Mouse (Mus musculus) limb, embryonic 11.5 days (tissue): ENCODE measurements around the gene Pik3r3. TPM values are rescaled to one million over a fixed set of nuclear protein-coding genes. Genes with fewer than 3 reads are reported as not detected.
A peak's percentile ranks its signal among the peaks of the same experiment; 100 is the strongest.

Experiments used
- ATAC-seq: fragments of 200-750 bp; cut with Nextera tagmentation; 2 replicates; pipeline ENCODE4 v1.8.0; 2017; ENCODE audit warnings: low read depth; ENCODE audit not compliant: insufficient number of reproducible peaks, low FRiP score, low TSS enrichment
- DNase-seq: peaks from one replicate; pipeline ENCODE4 v3.0.0-alpha.2; 2015; ENCODE audit warnings: low spot score
- H3K27ac ChIP-seq: fragments of 300-500 bp; sonication (generic); replicated peaks from 2 replicates; pipeline ENCODE4 v1.5.1; 2014; ENCODE audit warnings: low read depth, mild to moderate bottlenecking, low read length
- H3K27me3 ChIP-seq: fragments of 300-500 bp; sonication (generic); 2 replicates; pipeline ENCODE4 v1.6.1; 2014; ENCODE audit warnings: mild to moderate bottlenecking, low read length, mixed read lengths; ENCODE audit not compliant: control insufficient read depth, insufficient read depth
- H3K36me3 ChIP-seq: fragments of 300-500 bp; sonication (generic); 2 replicates; pipeline ENCODE4 v1.6.1; 2014; ENCODE audit warnings: mild to moderate bottlenecking, low read length, moderate library complexity, mixed read lengths; ENCODE audit not compliant: control insufficient read depth, insufficient read depth
- H3K4me1 ChIP-seq: fragments of 300-500 bp; sonication (generic); 2 replicates; pipeline ENCODE4 v1.6.1; 2014; ENCODE audit warnings: low read length, mixed read lengths; ENCODE audit not compliant: control insufficient read depth, insufficient read depth
- H3K4me2 ChIP-seq: fragments of 300-500 bp; sonication (generic); 2 replicates; pipeline ENCODE4 v1.6.1; 2014; ENCODE audit warnings: low read depth, mild to moderate bottlenecking, moderate library complexity; ENCODE audit not compliant: severe bottlenecking
- H3K4me3 ChIP-seq: fragments of 300-500 bp; sonication (generic); 2 replicates; pipeline ENCODE4 v1.5.1; 2014; ENCODE audit warnings: low read depth, low read length
- H3K9ac ChIP-seq: fragments of 300-500 bp; sonication (generic); 2 replicates; pipeline ENCODE4 v1.6.1; 2014; ENCODE audit warnings: mild to moderate bottlenecking, low read length
- H3K9me3 ChIP-seq: fragments of 300-500 bp; sonication (generic); 2 replicates; pipeline ENCODE4 v1.6.1; 2016; ENCODE audit warnings: low read length; ENCODE audit not compliant: control insufficient read depth
- WGBS: fragments of 180-500 bp; shearing (Covaris S2); extraction: QIAGEN DNeasy Blood & Tissue Kit; methylation state at CpG from one replicate; pipeline ENCODE4 v1.1.7; 2014; 5-methylcytosine and 5-hydroxymethylcytosine counted together
- polyA plus RNA-seq: library from polyadenylated mRNA; unstranded; fragments of >200 nt; fragmentation: Nextera tagmentation; extraction: Ambion mirVana; gene quantifications from 2 replicates; pipeline ENCODE4 v1.2.1, GENCODE M21; 2014

The Pik3r3 gene
- polyA plus RNA-seq, 1 experiment from 2014 or later, result 46.2 TPM

DNA sequence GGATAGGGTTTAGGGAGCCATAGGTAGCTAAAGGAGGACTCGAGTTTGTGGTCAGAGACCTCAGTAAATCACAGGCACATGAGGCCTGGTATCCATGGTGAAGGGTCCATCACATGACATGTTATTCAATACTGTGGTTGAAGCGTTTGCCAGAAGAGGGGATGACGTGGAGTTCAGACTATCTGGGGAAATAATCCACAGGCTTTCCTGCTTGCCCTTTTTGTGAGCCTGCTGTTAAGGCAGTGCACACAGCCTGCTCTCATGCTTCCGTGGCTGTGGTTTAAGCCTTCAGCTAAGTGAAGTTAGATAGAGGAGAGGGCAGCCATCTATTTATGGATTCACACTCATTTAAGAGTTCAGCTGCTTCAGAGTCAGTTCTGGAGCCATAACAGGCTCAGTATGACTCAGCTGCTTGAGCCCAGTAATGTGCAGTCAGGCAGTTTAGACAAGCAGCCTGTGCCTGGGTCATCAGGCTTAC is 79.5 kb downstream of the Pik3r3 start:
- Histone ChIP-seq H3K4me1 (no peaks in the 10 kb centered on the region), H3K9me3 (no peaks in the 10 kb centered on the region), H3K36me3 (peaks cover 2% of the 10 kb centered on the region; the same call in 1 of the 2 replicates), H3K4me3 (no peak overlapping the region), H3K27me3 (no peaks in the 10 kb centered on the region), H3K4me2 (no peak overlapping the region), H3K27ac (no peak overlapping the region), H3K9ac (no peak overlapping the region)
- no peak for DNase-seq
- ATAC-seq, result no peak
- WGBS, result 71% methylated on average over 4 of the region's 4 CpGs

DNA sequence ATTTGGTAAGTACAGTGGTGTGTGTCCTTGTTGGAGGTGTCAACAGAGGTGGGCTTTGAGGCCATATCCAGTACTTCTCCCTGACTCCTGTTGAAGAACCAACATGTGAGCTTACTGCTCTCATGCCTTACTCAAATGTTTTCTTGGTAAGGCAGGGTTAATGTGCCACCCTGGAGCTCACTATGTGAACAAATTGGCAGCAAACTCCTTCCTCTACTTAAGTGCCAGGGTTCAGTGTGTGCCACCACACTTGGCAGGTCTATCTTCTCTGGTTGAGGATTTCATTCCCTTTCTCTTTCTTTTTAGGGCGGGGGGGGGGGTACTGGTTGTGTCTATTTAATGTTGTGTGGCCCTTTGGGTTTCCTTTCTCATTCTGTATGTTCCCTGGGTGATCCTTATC is 83.1 kb downstream of the Pik3r3 start:
- ATAC-seq (no peak), DNase-seq (no peak)
- Histone ChIP-seq H3K27ac (no peak overlapping the region), H3K9ac (no peak overlapping the region), H3K4me3 (no peak overlapping the region), H3K4me2 (no peak overlapping the region), H3K4me1 (no peaks in the 10 kb centered on the region), H3K9me3 (no peaks in the 10 kb centered on the region), H3K36me3 (peaks cover 12% of the 10 kb centered on the region), H3K27me3 (no peaks in the 10 kb centered on the region)
- WGBS, result 17% methylated on average over 1 of the region's 1 CpGs

DNA sequence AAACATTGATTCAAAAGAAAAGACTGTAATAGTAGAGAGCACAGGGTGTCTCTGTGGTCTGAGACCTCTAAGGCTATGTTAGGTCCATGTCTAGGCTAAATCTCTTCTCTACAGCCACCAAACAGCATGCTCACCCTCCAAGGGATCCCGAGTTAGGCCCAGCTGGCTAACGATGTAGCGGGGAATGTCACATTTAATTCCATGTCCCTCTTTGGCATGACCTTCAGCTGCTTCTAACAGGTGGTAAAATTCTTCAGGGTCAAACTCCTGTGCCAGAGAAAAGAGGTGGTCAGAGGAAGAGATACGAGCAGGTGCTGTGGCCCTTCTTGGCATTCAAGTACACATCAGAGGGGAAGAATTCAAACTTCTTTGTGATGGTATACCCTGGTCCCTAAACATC is 96.2 kb downstream of the Pik3r3 start:
- no peak overlapping the region for H3K27ac ChIP-seq
- no peaks in the 10 kb centered on the region for H3K9me3 ChIP-seq
- 95% methylated on average over 4 of the region's 4 CpGs for WGBS
- DNase-seq (no peak), ATAC-seq (no peak)
- no peaks in the 10 kb centered on the region for H3K27me3 ChIP-seq
- peaks cover 6% of the 10 kb centered on the region for H3K36me3 ChIP-seq
- H3K4me3 ChIP-seq, result no peak overlapping the region
- H3K9ac ChIP-seq, result no peak overlapping the region
- H3K4me1 ChIP-seq, result no peaks in the 10 kb centered on the region
- no peak overlapping the region for H3K4me2 ChIP-seq

DNA sequence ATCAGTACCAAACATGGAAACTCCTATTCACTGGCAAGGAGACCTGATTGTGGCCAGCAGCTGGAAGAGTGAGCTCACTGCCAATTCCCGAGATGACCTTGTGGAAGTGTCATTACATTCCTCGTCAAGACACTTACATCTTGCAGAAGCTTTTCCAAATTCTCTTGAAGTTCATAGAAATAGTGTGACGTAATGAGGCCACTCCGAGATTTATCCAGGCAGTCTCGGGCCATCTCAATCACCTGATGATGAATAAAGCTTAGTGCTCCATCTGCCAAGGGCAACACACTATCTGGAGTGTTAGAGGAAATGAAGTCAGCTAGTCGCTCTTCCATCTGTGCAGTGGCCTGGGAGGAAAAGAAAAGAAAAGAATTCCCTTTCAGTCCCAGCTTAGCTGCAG is 100.7 kb downstream of the Pik3r3 start:
- H3K27ac ChIP-seq, result no peak overlapping the region
- ATAC-seq, result no peak
- peaks cover 6% of the 10 kb centered on the region for H3K36me3 ChIP-seq
- H3K9ac ChIP-seq, result no peak overlapping the region
- no peak for DNase-seq
- H3K4me3 ChIP-seq, result no peak overlapping the region
- no peaks in the 10 kb centered on the region for H3K4me1 ChIP-seq
- no peaks in the 10 kb centered on the region for H3K27me3 ChIP-seq
- 92% methylated on average over 6 of the region's 6 CpGs for WGBS
- H3K9me3 ChIP-seq, result no peaks in the 10 kb centered on the region
- no peak overlapping the region for H3K4me2 ChIP-seq

DNA sequence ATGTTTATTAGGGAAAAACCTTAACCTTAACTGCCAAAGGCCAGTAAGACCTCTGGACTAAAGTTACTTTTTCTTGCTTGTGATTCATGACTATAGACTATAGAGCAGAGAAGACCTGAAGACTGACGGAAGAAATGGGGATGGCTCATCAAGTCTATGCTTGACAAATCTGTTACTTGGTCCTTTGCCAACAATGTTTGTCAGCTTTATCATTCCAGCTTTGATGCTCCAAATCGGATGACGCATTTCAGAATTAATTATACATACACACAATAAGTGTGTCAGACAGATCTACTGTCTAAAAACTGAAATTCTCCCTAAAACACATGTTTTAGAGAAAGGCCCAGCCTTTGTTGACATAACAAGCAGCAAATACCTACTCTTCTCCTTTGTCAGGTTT is 107.8 kb downstream of the Pik3r3 start:
- H3K4me2 ChIP-seq, result no peak overlapping the region
- H3K27ac ChIP-seq, result no peak overlapping the region
- no peaks in the 10 kb centered on the region for H3K27me3 ChIP-seq
- H3K36me3 ChIP-seq, result peaks cover 2% of the 10 kb centered on the region; the same call in 1 of the 2 replicates
- H3K9me3 ChIP-seq, result no peaks in the 10 kb centered on the region
- H3K9ac ChIP-seq, result no peak overlapping the region
- H3K4me1 ChIP-seq, result no peaks in the 10 kb centered on the region
- DNase-seq (no peak), ATAC-seq (no peak)
- no peak overlapping the region for H3K4me3 ChIP-seq
- 96% methylated on average over 3 of the region's 3 CpGs for WGBS

DNA sequence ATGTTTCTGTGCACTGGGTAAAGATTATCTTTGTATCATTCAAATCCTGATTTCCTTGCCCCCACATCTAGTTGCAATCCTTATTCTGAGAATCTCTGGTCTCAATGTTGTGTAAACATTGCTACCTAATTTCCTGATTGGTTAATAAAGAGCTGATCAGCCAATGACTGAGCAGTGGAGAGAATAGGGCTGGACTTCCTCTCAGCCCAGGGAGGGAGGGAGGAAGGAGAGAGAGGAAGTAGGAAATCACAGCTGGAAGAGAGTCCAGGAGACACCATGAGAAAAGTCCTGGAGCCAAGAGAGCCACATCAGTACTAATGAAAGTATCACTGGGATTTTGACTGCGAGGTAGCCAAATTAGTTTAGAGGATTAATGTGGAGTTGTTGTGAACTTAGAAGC is 114.9 kb downstream of the Pik3r3 start:
- WGBS, result 90% methylated on average over 1 of the region's 1 CpGs
- Histone ChIP-seq H3K27me3 (no peaks in the 10 kb centered on the region), H3K4me3 (no peak overlapping the region), H3K9ac (no peak overlapping the region), H3K9me3 (no peaks in the 10 kb centered on the region), H3K36me3 (no peaks in the 10 kb centered on the region), H3K4me2 (no peak overlapping the region), H3K4me1 (no peaks in the 10 kb centered on the region), H3K27ac (no peak overlapping the region)
- no peak for ATAC-seq
- no peak for DNase-seq

DNA sequence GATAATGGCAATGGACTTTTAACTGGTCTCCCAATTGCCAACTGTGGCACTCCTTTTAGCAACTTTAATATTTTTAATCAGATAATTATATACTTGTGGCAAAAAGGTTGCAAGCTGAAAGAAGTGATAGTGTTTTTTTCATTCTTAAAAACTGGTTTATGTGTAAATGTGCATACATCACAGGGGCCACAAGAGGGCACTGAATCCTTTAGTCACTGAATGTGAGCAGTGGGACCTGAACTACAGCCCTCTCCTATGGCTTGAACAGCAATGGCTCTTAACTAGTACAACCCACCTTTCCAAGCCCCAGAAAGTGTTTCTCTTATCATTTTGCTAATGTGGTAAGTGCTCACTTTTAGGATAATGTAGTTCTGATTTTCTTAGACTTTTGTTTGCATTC is 120.7 kb downstream of the Pik3r3 start:
- Histone ChIP-seq H3K4me3 (no peak overlapping the region), H3K27ac (no peak overlapping the region), H3K9ac (no peak overlapping the region), H3K36me3 (no peaks in the 10 kb centered on the region), H3K9me3 (no peaks in the 10 kb centered on the region), H3K27me3 (no peaks in the 10 kb centered on the region), H3K4me2 (no peak overlapping the region), H3K4me1 (no peaks in the 10 kb centered on the region)
- ATAC-seq (no peak), DNase-seq (peak; percentile 68)

DNA sequence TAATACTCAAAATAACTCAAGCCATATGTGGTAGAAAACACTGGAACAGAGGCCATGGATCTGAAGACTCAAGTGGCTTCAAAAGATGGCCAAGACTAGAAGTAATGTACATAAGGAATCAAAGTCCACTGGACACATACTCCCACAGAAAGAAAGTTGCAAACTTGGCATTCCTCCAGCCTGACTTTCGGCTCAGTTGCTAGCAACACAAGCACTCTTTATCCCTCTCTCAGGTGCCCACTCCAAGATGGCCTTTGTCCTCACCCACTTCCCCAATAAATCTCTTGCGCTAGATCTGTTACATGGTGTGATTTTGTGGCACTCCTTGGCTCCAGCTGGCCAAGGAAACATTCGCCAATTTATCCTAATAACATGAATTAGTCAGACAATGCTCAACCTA is 131.1 kb downstream of the Pik3r3 start:
- Histone ChIP-seq H3K4me3 (no peak overlapping the region), H3K27ac (no peak overlapping the region), H3K27me3 (no peaks in the 10 kb centered on the region), H3K9me3 (no peaks in the 10 kb centered on the region), H3K4me1 (no peaks in the 10 kb centered on the region), H3K4me2 (no peak overlapping the region), H3K36me3 (no peaks in the 10 kb centered on the region), H3K9ac (no peak overlapping the region)
- 87% methylated on average over 3 of the region's 3 CpGs for WGBS
- no peak for ATAC-seq
- no peak for DNase-seq
